Mouse (Mus musculus) thymus, postnatal 4 days (tissue): ENCODE measurements around the gene Ubr3.
"Not testable (repeated sequence)": the region's sequence is repeated elsewhere in the genome, so short reads cannot be mapped to it uniquely, and the experiment has no call there.

Source experiments
- DNase-seq: peaks from one replicate; pipeline ENCODE4 v3.0.0; 2021

The Ubr3 gene

DNA sequence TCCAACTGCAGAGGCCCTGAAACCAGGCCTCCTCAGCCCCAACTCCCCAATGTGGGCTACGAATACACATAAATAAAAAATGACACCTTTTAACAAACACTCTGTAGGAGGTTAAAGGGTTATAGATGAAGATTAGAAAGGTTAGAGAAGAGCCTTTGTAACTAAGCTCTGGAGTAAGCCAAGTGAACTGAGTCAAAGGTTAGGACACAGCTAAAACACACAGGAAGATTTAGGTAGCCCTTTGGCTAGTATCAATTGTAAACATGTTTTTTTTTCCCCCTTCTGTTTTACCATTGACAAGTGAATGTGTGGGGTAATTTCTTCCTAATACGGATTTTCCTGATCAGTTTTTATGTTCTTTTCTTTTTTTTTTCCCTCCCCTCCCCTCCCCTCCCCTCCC, 15.8 kb downstream of the Ubr3 start:
- no peak for DNase-seq

DNA sequence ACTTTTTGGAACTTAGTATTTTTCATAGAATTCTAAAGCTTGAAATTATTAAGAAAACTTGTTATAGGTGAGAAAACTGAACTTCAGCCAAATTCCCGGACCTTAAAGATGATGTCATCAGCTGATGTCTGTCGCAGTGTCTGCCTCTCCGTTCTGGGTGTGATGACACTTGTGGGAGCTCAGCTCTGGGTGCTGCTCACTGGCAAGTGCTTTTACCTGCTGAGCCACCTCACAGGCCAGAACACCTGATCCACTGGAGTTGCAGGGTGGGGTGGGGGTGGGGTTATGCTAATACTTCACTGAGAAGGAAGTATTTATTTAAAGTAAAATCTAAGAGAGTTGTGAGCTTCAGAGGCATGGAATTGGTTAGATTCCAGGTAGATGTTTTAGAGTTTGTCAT, 20.3 kb downstream of the Ubr3 start:
- DNase-seq: no peak

- no peak for DNase-seq
Observed at GRCm38 (mm10) chr2:69924943-69925342, 27.9 kb downstream of the Ubr3 start.

DNA sequence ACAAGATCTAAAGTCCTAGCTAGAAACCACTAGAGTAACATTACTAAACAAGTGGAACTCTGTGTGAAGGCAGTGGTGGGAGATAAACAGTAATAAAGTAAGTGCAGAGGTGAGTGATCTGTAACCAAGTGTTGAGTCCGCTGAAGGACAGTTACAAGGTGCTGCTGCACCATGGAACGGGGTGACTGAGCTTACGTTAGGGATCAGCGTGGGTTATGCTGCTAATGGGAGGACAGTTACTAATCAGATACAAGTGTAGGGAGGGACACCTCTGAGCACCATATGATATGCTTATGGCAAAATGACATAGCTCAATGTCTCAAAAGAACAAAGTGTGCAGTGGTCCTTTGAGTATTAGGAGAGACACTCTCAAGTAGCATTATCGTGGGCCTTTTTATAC, 39.3 kb downstream of the Ubr3 start:
- no peak for DNase-seq

DNA sequence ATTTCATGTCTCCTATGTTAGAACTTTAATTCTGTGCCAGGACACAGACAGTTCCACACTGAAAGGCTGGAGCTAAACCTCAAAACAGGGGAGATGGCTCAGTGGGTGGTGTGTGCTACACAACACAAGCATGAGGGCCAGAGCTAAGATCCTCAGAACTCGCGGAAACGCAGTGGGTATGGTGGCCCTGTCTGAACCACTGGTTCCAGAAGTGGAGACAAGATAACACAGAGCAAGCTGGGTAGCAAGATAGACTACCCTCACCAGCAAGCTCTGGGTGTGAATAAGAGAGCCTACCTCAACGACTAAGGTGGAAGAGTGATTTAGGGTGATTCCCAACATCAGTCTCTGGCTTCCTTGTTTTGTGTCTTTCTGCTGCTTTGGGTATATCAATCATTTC, 42.2 kb downstream of the Ubr3 start:
- DNase-seq: no peak

- DNase-seq: no peak
Observed at GRCm38 (mm10) chr2:69939649-69940048, 42.6 kb downstream of the Ubr3 start.

DNA sequence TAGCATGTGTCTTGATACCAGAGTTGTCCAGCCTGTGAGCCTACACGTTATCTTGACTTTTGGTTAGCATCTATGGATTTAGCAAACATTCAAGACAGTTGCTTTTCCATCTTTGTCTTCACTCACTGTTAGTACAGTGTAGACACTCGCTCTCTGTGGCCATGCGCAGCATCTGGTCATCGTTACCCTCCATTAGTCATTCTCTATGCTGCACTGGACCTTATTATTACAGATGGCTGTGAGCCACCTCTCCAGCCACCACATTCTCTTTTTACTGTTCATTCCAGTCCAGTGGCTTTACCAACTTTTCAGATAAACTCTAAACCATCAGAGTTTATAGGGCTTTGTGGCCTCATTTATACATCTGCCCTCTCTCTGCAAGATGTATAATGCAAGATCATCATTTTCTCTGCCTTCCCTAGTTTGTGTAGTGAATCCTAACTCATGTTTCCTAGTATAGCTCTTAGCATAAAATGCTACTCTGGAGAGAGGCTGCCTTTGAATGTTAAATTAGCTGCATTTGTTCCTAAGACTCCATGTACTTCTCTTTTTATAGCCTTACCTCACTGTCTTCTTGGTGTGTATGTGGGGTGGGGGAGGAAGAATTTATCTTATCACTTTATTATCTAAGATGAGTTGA, 44.5 kb downstream of the Ubr3 start:
- no peak for DNase-seq

GRCm38 (mm10) chr2:69952849-69953248, 55.8 kb downstream of the Ubr3 start:
- no peak for DNase-seq

GRCm38 (mm10) chr2:69955635-69956034, 58.6 kb downstream of the Ubr3 start:
- no peak for DNase-seq

DNA sequence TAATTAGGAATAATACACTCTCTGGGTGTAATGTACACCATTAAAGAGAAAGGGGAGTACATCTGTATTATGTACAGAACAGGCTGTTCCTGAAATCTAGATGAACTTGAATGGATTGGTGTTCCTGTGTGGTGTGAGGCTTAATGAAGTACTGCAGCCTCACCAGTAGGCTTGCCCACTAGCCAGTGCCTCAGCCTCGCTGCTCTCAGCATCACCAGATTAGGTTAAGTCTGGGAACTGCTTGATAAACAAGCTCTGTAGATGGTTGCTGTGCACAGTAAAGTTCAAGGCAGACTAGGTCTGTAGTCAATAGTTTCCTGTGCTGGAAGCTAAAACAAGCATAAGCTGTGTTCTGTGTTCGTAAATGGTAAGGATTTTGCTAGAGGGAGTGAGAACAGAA, 60.6 kb downstream of the Ubr3 start:
- no peak for DNase-seq

DNA sequence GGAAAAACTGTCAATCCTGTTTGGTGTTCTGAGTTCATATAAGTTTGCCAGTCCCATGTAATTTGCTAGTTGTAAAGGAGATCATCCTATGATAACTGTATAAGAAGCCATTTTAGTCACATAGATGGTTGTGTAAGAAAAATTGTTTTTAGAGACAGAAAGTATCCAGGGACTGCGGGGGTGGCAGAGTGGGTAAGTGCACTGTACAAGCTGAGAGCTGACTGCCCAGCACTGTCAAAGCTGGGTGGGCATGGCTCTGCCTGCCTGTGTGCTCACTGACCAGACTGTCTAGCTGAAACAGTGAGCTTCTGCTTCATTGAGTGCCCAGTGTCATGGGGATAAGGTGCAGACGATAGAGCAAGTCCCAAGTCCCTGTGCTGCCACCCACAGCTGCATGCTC, 77.8 kb downstream of the Ubr3 start:
- DNase-seq: no peak

DNA sequence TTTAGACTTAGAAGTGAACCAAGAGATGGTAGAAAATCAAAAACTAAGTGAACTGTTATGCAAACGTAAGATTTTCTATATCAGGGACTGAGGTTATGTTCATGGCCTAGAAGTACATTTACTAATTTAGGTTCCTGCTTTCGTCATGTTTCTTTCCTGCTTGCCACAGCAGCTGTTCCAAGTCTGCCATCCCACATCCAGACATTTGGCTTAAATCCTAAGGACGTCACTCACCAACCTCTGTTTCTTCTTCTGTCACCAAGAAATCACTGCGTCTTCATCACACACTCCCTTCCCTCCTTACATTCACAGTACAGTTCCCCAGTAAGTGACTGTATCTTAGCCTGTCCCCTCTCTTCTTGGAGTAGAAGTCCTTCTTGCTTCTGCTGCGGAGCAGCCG, 92.2 kb downstream of the Ubr3 start:
- DNase-seq: no peak

DNA sequence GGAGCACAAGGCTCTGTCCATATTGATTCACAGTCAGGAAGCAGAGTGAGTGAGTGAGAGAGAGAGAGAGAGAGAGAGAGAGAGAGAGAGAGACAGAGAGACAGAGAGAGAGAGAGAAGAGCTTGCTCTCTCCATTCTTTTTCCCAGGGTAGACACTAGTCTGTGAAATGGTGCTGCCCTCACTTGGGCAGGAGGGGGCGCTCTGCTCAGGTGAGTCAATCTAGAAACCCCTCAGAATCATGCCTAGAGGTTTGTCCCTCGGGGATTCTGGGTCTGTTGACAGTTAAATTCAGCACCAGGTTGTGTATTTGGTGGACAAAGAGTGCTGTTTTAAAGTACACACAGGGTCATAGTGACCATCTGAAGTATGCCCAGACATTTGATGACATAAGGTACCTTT, 93.6 kb downstream of the Ubr3 start:
- DNase-seq: no peak

- not testable (repeated sequence) for DNase-seq
Observed at GRCm38 (mm10) chr2:69994082-69994736, 97.2 kb downstream of the Ubr3 start.

DNA sequence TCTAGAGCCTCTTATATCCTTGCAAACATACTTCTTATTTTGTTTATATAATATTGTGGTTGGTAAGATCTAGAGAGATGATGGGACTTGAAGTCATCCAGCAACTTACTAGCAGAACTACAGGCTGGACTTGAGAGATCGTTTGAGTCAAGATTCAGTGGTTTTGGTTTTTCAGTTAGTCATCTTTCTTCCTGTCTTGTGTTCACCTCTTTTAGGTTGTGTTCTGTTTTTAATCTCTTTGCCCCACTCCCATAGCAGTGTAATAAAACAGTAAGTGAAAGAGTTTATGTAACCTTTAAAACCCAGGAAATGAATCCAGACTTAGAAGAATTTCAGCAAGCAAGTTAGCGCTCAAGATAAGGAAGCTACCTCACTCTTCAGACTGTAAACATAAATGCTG, 97.7 kb downstream of the Ubr3 start:
- no peak for DNase-seq

DNA sequence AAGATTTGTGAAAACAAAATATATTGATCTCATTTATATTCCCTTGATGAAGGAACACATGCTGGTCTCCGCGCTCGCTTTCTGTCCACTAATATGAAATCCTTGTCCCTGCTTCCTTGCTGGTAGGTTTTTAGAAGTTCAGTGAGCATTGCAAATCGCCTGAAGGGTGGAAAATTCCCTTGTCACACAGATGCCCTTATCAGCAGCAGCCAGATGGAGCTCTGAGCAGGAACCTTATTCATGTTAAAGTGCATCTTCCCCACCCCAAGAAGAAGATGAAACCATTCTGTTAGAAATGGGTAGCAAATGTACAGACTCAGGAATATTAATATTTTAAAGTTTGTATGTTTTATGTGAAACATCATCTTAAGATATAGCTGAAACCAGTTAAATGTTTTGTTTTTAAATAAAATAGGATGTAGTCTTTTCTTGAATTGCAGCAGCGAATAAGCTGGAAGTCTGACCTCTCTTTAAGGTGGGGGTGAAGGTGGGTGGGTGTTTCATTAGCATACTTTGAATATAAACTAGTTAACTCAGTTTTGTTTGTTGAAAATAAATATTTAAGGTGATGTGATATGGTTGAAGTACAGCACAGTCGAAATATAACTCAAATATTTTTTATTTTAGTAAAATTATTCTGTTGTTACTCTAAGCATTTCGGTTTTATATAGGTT, 102.2 kb downstream of the Ubr3 start:
- no peak for DNase-seq

DNA sequence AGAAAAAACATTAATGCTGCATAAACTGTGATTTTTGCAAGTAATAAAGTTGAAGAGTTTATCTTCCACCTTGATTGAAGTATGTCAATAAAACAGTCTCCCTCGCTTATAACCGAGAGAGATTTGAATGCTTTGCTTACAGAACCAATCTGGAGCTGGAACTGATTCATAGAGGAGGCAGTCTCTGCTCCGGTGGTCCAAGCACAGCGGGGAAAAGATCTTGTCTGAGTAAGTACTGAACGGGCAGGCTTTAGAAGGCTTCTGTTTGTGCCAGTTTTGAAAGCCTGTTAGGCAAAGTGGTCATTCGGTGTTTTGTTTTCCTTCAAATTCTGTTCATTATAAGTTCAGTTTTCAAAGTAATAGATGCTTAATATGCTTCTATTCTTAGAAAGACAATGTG, 103.3 kb downstream of the Ubr3 start:
- DNase-seq: no peak

DNA sequence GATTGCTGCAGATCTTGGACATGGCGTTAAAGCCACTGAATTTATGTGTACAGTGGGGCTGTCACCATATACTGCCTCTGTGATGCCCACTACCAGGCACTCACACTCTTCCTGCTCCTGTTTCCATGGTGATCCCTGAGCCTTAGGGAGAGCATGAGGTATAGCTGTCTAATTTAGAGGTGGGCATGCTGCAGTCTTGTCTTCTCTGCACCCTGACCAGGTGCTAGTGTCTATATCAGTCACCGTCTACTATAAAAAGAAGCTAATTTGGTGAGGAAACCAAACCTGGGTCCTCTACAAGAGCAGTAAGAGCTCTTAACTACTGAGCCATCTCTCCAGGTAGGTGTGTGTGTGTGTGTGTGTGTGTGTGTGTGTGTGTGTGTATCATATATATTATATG, 109.4 kb downstream of the Ubr3 start:
- no peak for DNase-seq

- DNase-seq: no peak
Observed at GRCm38 (mm10) chr2:70012941-70013340, 115.9 kb downstream of the Ubr3 start.

GRCm38 (mm10) chr2:70018236-70018635, 121.2 kb downstream of the Ubr3 start:
- no peak for DNase-seq

- DNase-seq: no peak
Observed at GRCm38 (mm10) chr2:70024454-70024853, 127.4 kb downstream of the Ubr3 start.

DNA sequence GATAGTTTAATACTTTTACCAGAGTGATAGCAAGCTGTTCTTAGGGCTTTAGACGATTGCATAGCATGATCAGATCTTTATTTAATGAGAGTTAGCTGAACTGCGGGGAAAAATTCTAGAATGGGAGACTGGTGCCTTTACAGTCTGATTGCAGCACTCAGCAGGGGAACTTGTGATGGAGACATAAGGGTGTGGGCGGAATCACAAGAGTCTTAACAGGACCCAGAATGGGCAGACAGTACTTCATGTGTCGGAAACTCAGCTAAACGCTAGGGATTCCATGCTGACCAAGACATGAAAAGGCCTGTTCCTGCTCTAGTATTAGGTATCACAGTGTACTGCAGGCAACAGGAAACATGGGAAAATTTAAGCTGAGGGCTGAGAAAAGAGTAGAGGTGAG, 128.7 kb downstream of the Ubr3 start:
- no peak for DNase-seq

DNA sequence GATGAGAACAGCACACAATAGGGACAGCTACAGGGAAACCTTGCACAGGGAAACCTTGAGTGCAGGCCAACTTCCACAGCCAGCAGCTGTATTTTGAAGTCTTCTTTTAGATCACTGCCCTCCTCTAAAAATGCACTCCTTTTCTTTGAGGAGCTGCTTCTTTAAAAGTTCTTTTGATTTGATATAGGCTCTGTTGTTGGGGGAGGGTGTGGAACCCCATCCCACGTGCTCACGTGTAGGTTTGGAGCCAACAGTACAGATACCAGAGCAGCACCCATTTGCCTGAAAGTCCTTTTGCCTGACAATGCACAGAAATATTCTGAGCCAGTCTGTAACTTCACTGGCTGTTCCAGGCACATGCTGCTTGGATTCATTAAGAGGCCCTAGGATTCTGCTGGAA, 134.4 kb downstream of the Ubr3 start:
- no peak for DNase-seq

DNA sequence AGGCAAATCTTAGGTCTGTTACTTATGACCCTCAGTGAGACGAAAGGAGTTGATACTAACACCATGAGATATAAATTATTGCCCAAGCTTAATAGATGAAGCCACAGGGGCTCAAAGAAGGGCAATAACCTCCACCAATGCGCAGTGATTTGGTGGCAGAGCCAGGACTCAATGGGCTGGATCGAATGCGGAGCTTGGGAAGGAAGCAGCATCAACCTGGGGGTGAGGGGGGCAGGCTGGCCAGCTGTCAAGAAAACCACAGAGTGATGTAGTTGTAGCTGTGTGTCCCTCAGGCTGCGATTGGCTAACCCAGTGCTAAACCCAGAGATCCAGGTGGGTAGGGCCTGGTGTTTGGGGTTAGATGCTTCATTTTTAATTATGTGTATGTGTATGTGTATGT, 137.8 kb downstream of the Ubr3 start:
- no peak for DNase-seq

- DNase-seq: no peak
Observed at GRCm38 (mm10) chr2:70035358-70035757, 138.3 kb downstream of the Ubr3 start.
